Mouse (Mus musculus) cerebellum, postnatal 4 days (tissue): ENCODE results near the gene Prox2.
"Not testable (repeated sequence)": the region's sequence is repeated elsewhere in the genome, so short reads cannot be mapped to it uniquely, and the experiment has no call there.

Experiments used
- DNase-seq, 2 experiments: peaks; one replicate each; pipeline ENCODE4 v3.0.0; 2022; ENCODE audit warnings: low spot score in 2 of 2, mixed read lengths in 1 of 2

Prox2 gene

GRCm38 (mm10) chr12:85110698-85111592, at the start of gene Prox2, which contains the start of gene Dlst:
Gene Prox2, minus strand, starts transcription at chr12:85110759.
Gene Dlst, plus strand, starts transcription at chr12:85110833.
- DNase-seq: peak; percentile 77 to 88

- no peak for DNase-seq
These were observed 49.0 kb upstream of the Prox2 start for GRCm38 (mm10) chr12:85159592-85159991.

GRCm38 (mm10) chr12:85158801-85159200, 48.2 kb upstream of the Prox2 start:
- DNase-seq: no peak

- DNase-seq: no peak
These were observed 47.4 kb upstream of the Prox2 start for GRCm38 (mm10) chr12:85157797-85158460.

GRCm38 (mm10) chr12:85156324-85156723, 45.8 kb upstream of the Prox2 start:
- DNase-seq: no peak

- DNase-seq: no peak
These were observed 42.5 kb upstream of the Prox2 start for GRCm38 (mm10) chr12:85153011-85153410.

- DNase-seq: peak; percentile 50 to 72
These were observed 40.6 kb upstream of the Prox2 start, which contains the start of gene Rps6kl1 for GRCm38 (mm10) chr12:85151002-85151774. Gene Rps6kl1, minus strand, starts transcription at chr12:85151264.

- DNase-seq: no peak
These were observed 39.9 kb upstream of the Prox2 start for GRCm38 (mm10) chr12:85150321-85151001.

- no peak for DNase-seq
These were observed 36.3 kb upstream of the Prox2 start for GRCm38 (mm10) chr12:85146881-85147280.

GRCm38 (mm10) chr12:85146355-85146754, 35.8 kb upstream of the Prox2 start:
- peak in 1 of 2 experiments; percentile 5 for DNase-seq

GRCm38 (mm10) chr12:85145630-85146029, 35.1 kb upstream of the Prox2 start:
- DNase-seq: peak in 1 of 2 experiments; percentile 60

- DNase-seq: no peak
These were observed 34.3 kb upstream of the Prox2 start for GRCm38 (mm10) chr12:85144821-85145220.

- DNase-seq: not testable (repeated sequence)
These were observed 33.7 kb upstream of the Prox2 start for GRCm38 (mm10) chr12:85144276-85144675.

- peak; percentile 85 to 92 for DNase-seq
These were observed 32.2 kb upstream of the Prox2 start for GRCm38 (mm10) chr12:85142803-85143202.

- no peak for DNase-seq
These were observed 30.5 kb upstream of the Prox2 start for GRCm38 (mm10) chr12:85141096-85141495.

GRCm38 (mm10) chr12:85140036-85140701, 29.6 kb upstream of the Prox2 start:
- DNase-seq: peak in 1 of 2 experiments; percentile 3

- DNase-seq: no peak
These were observed 26.1 kb upstream of the Prox2 start for GRCm38 (mm10) chr12:85136627-85137026.

GRCm38 (mm10) chr12:85135513-85136470, 25.2 kb upstream of the Prox2 start:
- DNase-seq: peak in 1 of 2 experiments; percentile 9

GRCm38 (mm10) chr12:85134043-85134794, 23.7 kb upstream of the Prox2 start:
- no peak for DNase-seq
